Mouse (Mus musculus) left cerebral cortex, postnatal 10 days (tissue): ENCODE measurements around the gene Pisd. TPM values are rescaled to one million over a fixed set of nuclear protein-coding genes. Genes with fewer than 3 reads are reported as not detected.

Experiments
- DNase-seq, 2 experiments: peaks; one replicate each; pipeline ENCODE4 v3.0.0; 2021 to 2022; ENCODE audit warnings: low spot score in 2 of 2, mixed read lengths in 1 of 2; ENCODE audit errors: extremely low spot score in 1 of 2
- intact Hi-C: fragments of 180-260 bp; cut with DNase I; formaldehyde crosslinking; loops from one replicate; pipeline ENCODE4 v1.15.1; 2025
- total RNA-seq, 2 experiments: library from RNA; stranded (reverse); gene quantifications; 2 replicates each; pipeline ENCODE4 v1.2.3; 2021

Gene Pisd
- total RNA-seq, 2 experiments from 2014 or later: 46.3 to 50.2 TPM

- intact Hi-C loops: loop anchor here (10.0 kb wide), 1 partner anchor 137 kb away; the partner anchor contains the start of gene Prr14l
- no peak for DNase-seq
These were observed 67.7 kb downstream of the Pisd start for GRCm38 (mm10) chr5:32717726-32718125.

- intact Hi-C loops: loop anchor here (10.0 kb wide), 1 partner anchor 141 kb away; the partner anchor contains the start of gene Prr14l
- DNase-seq: peak; percentile 90 to 93
These were observed 71.6 kb downstream of the Pisd start for GRCm38 (mm10) chr5:32713703-32714467.

- intact Hi-C loops: loop anchor here (10.0 kb wide), 1 partner anchor 142 kb away; the partner anchor contains the start of gene Prr14l
- DNase-seq: no peak
These were observed 72.3 kb downstream of the Pisd start for GRCm38 (mm10) chr5:32713042-32713702.

GRCm38 (mm10) chr5:32712221-32713041 lies 73.0 kb downstream of the Pisd start:
- intact Hi-C loops: loop anchor here (10.0 kb wide), 1 partner anchor 142 kb away; the partner anchor contains the start of gene Prr14l
- DNase-seq: no peak

GRCm38 (mm10) chr5:32711485-32711884 lies 74.0 kb downstream of the Pisd start:
- intact Hi-C loops: loop anchor here (10.0 kb wide), 1 partner anchor 143 kb away; the partner anchor contains the start of gene Prr14l
- DNase-seq: no peak

GRCm38 (mm10) chr5:32706226-32706780 lies 79.1 kb downstream of the Pisd start:
- intact Hi-C loops: no loop called here
- no peak for DNase-seq

GRCm38 (mm10) chr5:32697208-32697867 lies 88.1 kb downstream of the Pisd start:
- DNase-seq: no peak
- intact Hi-C loops: no loop called here

- intact Hi-C loops: no loop called here
- DNase-seq: no peak
These were observed 92.0 kb downstream of the Pisd start for GRCm38 (mm10) chr5:32693411-32693810.

Other genes starting within 250 kb of the Pisd start
- gene Yes1, start 174.5 kb downstream of the Pisd start, total RNA-seq: 10 to 100 TPM; 14.8 to 17.2 TPM
- not detected for gene Gm20671, start 41.5 kb upstream of the Pisd start, total RNA-seq
- gene Prr14l, start 68.6 kb upstream of the Pisd start, total RNA-seq: 10 to 100 TPM; 31.8 to 34.6 TPM
- 10 to 100 TPM; 57.2 to 57.9 TPM for gene Depdc5, start 78.1 kb upstream of the Pisd start, total RNA-seq
- 1,000 to 10,000 TPM in 1 of 2 experiments, 100 to 1,000 TPM in 1; 996 to 1,031 TPM for gene Ywhah, start 233.2 kb upstream of the Pisd start, total RNA-seq